Mouse (Mus musculus): ENCODE data around the gene B3gnt4.

Gene B3gnt4

GRCm38 (mm10) chr5:123525916-123526495, 15.7 kb downstream of the B3gnt4 start:
- no peak for DNase-seq (ENCODE audit: low read depth in 2 of 2, low spot score in 2 of 2)

GRCm38 (mm10) chr5:123528641-123529040, 18.4 kb downstream of the B3gnt4 start:
- DNase-seq (ENCODE audit: low read depth in 2 of 2, low spot score in 2 of 2), result no peak

GRCm38 (mm10) chr5:123530056-123530455, 19.8 kb downstream of the B3gnt4 start:
- DNase-seq (ENCODE audit: low read depth in 2 of 2, low spot score in 2 of 2), result no peak

GRCm38 (mm10) chr5:123533801-123534200, 23.5 kb downstream of the B3gnt4 start:
- DNase-seq (ENCODE audit: low read depth in 2 of 2, low spot score in 2 of 2), result no peak

- DNase-seq (ENCODE audit: low read depth in 2 of 2, low spot score in 2 of 2), result no peak
Measured at GRCm38 (mm10) chr5:123555693-123556092, 45.4 kb downstream of the B3gnt4 start.

GRCm38 (mm10) chr5:123556451-123556850, 46.2 kb downstream of the B3gnt4 start:
- no peak for DNase-seq (ENCODE audit: low read depth in 2 of 2, low spot score in 2 of 2)

- no peak for DNase-seq (ENCODE audit: low read depth in 2 of 2, low spot score in 2 of 2)
Measured at GRCm38 (mm10) chr5:123559588-123559987, 49.3 kb downstream of the B3gnt4 start.

GRCm38 (mm10) chr5:123561128-123561527, 50.9 kb downstream of the B3gnt4 start:
- no peak for DNase-seq (ENCODE audit: low read depth in 2 of 2, low spot score in 2 of 2)
